Mouse (Mus musculus): ENCODE measurements at regions not wholly inside any gene's neighbourhood (a gene's known extent, or its start where the extent isn't known, plus 50 kb on each side); places are given as distances from the start of the nearest gene placed in this dataset.

GRCm38 (mm10) chr11:90981626-90982025 is 293.5 kb upstream of the Tom1l1 start:
- no peaks in the 10 kb centered on the region for H3K9me3 ChIP-seq (ENCODE audit: control insufficient read depth, low read length)
- no peak for ATAC-seq (ENCODE audit: low FRiP score, low TSS enrichment)
- no peak for DNase-seq

DNA sequence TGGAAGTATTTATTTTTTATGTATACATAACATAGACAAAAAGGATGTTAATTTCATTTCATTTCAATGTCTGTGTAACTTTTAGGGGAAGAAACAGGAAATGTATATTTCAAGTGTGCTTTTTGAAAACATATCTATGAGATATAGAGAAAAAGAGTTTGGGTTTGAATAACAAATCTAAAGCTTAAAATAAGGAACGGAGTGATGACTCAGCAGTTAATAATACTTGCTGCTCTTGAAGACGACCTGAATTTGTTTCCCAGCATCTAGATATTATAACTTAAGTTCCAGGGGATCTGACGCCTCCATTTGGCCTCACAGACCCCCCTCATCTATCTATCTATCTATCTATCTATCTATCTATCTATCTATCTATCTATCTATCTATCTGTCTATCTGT is 290.1 kb upstream of the Tom1l1 start:
- 77% methylated on average over 3 of the region's 3 CpGs for WGBS
- Histone ChIP-seq H3K9me3 (ENCODE audit: control insufficient read depth, low read length) (no peaks in the 10 kb centered on the region), H3K36me3 (ENCODE audit: control insufficient read depth, insufficient read depth, low read length) (no peaks in the 10 kb centered on the region), H3K4me2 (ENCODE audit: low read length) (no peak overlapping the region), H3K27me3 (ENCODE audit: control insufficient read depth, insufficient read depth, low read length) (no peaks in the 10 kb centered on the region), H3K4me3 (replicated peaks; ENCODE audit: low read depth, low read length) (no peak overlapping the region), H3K9ac (replicated peaks; ENCODE audit: low read length) (no peak overlapping the region), H3K27ac (replicated peaks; ENCODE audit: low read depth, low read length) (no peak overlapping the region), H3K4me1 (ENCODE audit: control insufficient read depth, insufficient read depth, low read length) (no peaks in the 10 kb centered on the region)
- DNase-seq (no peak), ATAC-seq (ENCODE audit: low FRiP score, low TSS enrichment) (no peak)

More at GRCm38 (mm10) chr11:90981626-90982025, 293.5 kb upstream of the Tom1l1 start:
- Histone ChIP-seq H3K4me1 (ENCODE audit: control insufficient read depth, insufficient read depth, low read length) (no peaks in the 10 kb centered on the region), H3K9ac (replicated peaks; ENCODE audit: low read length) (no peak overlapping the region), H3K27me3 (ENCODE audit: control insufficient read depth, insufficient read depth, low read length) (no peaks in the 10 kb centered on the region), H3K36me3 (ENCODE audit: control insufficient read depth, insufficient read depth, low read length) (no peaks in the 10 kb centered on the region), H3K4me2 (ENCODE audit: low read length) (no peak overlapping the region), H3K27ac (replicated peaks; ENCODE audit: low read depth, low read length) (no peak overlapping the region), H3K4me3 (replicated peaks; ENCODE audit: low read depth, low read length) (no peak overlapping the region)
- 93% methylated on average over 1 of the region's 1 CpGs for WGBS

DNA sequence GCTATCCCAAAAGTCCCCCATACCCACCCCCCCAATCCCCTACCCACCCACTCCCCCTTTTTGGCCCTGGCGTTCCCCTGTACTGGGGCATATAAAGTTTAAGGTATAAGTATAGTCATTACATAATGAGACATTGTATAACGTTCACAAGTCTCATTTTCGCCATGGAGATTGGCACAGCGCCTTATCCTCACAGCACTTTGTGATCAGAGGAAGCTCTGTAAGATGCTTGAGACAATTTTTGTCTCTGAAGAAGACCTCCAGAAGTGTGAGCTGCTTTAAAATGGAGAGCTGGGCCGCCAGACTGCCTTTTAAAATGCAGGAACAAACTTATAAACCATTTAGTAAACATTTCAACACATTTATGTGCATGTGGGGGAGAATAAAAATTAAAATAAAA is 252.9 kb upstream of the Tom1l1 start:
- no peaks in the 10 kb centered on the region for H3K27me3 ChIP-seq (ENCODE audit: control insufficient read depth, insufficient read depth, low read length)
- no peak overlapping the region for H3K4me3 ChIP-seq (replicated peaks; ENCODE audit: low read depth, low read length)
- H3K9me3 ChIP-seq (ENCODE audit: control insufficient read depth, low read length) = no peaks in the 10 kb centered on the region
- DNase-seq (no peak), ATAC-seq (ENCODE audit: low FRiP score, low TSS enrichment) (no peak)
- no peak overlapping the region for H3K4me2 ChIP-seq (ENCODE audit: low read length)
- H3K9ac ChIP-seq (replicated peaks; ENCODE audit: low read length) = no peak overlapping the region
- no peaks in the 10 kb centered on the region for H3K4me1 ChIP-seq (ENCODE audit: control insufficient read depth, insufficient read depth, low read length)
- H3K36me3 ChIP-seq (ENCODE audit: control insufficient read depth, insufficient read depth, low read length) = no peaks in the 10 kb centered on the region
- 79% methylated on average over 5 of the region's 5 CpGs for WGBS
- no peak overlapping the region for H3K27ac ChIP-seq (replicated peaks; ENCODE audit: low read depth, low read length)

- no peaks in the 10 kb centered on the region for H3K4me1 ChIP-seq (ENCODE audit: control insufficient read depth, insufficient read depth, low read length)
- ATAC-seq (ENCODE audit: low FRiP score, low TSS enrichment) = no peak
- no peak overlapping the region for H3K4me3 ChIP-seq (replicated peaks; ENCODE audit: low read depth, low read length)
- DNase-seq = peak; percentile 33
- H3K9me3 ChIP-seq (ENCODE audit: control insufficient read depth, low read length) = no peaks in the 10 kb centered on the region
- H3K4me2 ChIP-seq (ENCODE audit: low read length) = no peak overlapping the region
- no peak overlapping the region for H3K27ac ChIP-seq (replicated peaks; ENCODE audit: low read depth, low read length)
- no peaks in the 10 kb centered on the region for H3K36me3 ChIP-seq (ENCODE audit: control insufficient read depth, insufficient read depth, low read length)
- H3K27me3 ChIP-seq (ENCODE audit: control insufficient read depth, insufficient read depth, low read length) = no peaks in the 10 kb centered on the region
- no peak overlapping the region for H3K9ac ChIP-seq (replicated peaks; ENCODE audit: low read length)
Observed at GRCm38 (mm10) chr11:90925738-90926137, 237.6 kb upstream of the Tom1l1 start.

DNA sequence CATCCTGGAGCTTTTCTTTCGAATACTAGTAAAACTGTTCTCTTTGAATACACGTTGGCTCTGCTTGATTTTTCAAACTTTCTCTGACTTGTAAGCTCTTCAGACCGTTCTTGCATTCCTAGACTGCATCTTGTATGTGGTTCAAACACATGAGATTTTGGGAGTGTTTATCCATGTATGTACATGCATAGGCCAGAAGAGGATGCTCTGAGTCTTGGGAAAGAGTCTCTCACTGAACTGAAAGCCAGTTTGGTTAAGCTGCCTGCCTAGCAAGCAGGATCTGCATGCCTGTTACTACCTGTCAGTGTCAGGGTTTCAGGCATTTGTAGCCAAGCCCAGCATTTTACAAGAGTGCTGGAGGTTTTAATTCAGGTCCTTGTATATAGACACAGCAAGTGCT is 229.6 kb upstream of the Tom1l1 start:
- ATAC-seq (ENCODE audit: low FRiP score, low TSS enrichment) = no peak
- WGBS = 72% methylated on average over 3 of the region's 3 CpGs
- peak; percentile 15 for DNase-seq

DNA sequence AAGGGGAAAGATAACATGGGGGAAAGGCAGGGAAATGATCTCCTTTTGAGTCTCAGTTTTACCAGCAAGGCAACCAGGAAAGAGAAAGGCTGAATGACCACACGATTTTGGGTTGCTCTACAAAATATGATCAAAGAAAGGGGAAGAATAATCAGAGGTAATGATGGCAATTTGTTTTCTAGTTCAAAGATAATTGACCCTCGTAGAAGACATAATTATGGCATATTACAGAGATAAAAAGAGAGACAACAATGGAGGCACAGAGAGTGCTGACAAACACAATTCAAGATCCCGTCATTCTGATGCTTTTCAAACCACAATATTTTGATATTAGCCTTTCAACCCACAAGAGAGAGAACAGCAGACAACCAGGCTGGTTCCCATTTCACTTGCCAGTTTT is 206.1 kb upstream of the Tom1l1 start:
- Histone ChIP-seq H3K4me3 (replicated peaks; ENCODE audit: low read depth, low read length) (no peak overlapping the region), H3K4me2 (ENCODE audit: low read length) (no peak overlapping the region), H3K36me3 (ENCODE audit: control insufficient read depth, insufficient read depth, low read length) (no peaks in the 10 kb centered on the region), H3K27me3 (ENCODE audit: control insufficient read depth, insufficient read depth, low read length) (no peaks in the 10 kb centered on the region), H3K4me1 (ENCODE audit: control insufficient read depth, insufficient read depth, low read length) (no peaks in the 10 kb centered on the region), H3K9me3 (ENCODE audit: control insufficient read depth, low read length) (no peaks in the 10 kb centered on the region), H3K27ac (replicated peaks; ENCODE audit: low read depth, low read length) (no peak overlapping the region), H3K9ac (replicated peaks; ENCODE audit: low read length) (no peak overlapping the region)
- 73% methylated on average over 3 of the region's 3 CpGs for WGBS
- no peak for ATAC-seq (ENCODE audit: low FRiP score, low TSS enrichment)
- no peak for DNase-seq

More for the DNA sequence above, 229.6 kb upstream of the Tom1l1 start:
- no peaks in the 10 kb centered on the region for H3K4me1 ChIP-seq (ENCODE audit: control insufficient read depth, insufficient read depth, low read length)
- no peak overlapping the region for H3K27ac ChIP-seq (replicated peaks; ENCODE audit: low read depth, low read length)
- no peak overlapping the region for H3K4me2 ChIP-seq (ENCODE audit: low read length)
- H3K27me3 ChIP-seq (ENCODE audit: control insufficient read depth, insufficient read depth, low read length) = no peaks in the 10 kb centered on the region
- H3K9me3 ChIP-seq (ENCODE audit: control insufficient read depth, low read length) = no peaks in the 10 kb centered on the region
- H3K9ac ChIP-seq (replicated peaks; ENCODE audit: low read length) = no peak overlapping the region
- H3K4me3 ChIP-seq (replicated peaks; ENCODE audit: low read depth, low read length) = no peak overlapping the region
- no peaks in the 10 kb centered on the region for H3K36me3 ChIP-seq (ENCODE audit: control insufficient read depth, insufficient read depth, low read length)

GRCm38 (mm10) chr11:90873122-90873521 is 185.0 kb upstream of the Tom1l1 start:
- no peak for ATAC-seq (ENCODE audit: low FRiP score, low TSS enrichment)
- H3K4me2 ChIP-seq (ENCODE audit: low read length) = no peak overlapping the region
- DNase-seq = no peak

GRCm38 (mm10) chr11:90871686-90872085 is 183.5 kb upstream of the Tom1l1 start:
- H3K9ac ChIP-seq (replicated peaks; ENCODE audit: low read length) = no peak overlapping the region
- DNase-seq = peak; percentile 13
- H3K36me3 ChIP-seq (ENCODE audit: control insufficient read depth, insufficient read depth, low read length) = no peaks in the 10 kb centered on the region
- 57% methylated on average over 2 of the region's 2 CpGs for WGBS
- no peaks in the 10 kb centered on the region for H3K27me3 ChIP-seq (ENCODE audit: control insufficient read depth, insufficient read depth, low read length)
- no peak overlapping the region for H3K27ac ChIP-seq (replicated peaks; ENCODE audit: low read depth, low read length)
- H3K4me2 ChIP-seq (ENCODE audit: low read length) = no peak overlapping the region
- H3K4me1 ChIP-seq (ENCODE audit: control insufficient read depth, insufficient read depth, low read length) = no peaks in the 10 kb centered on the region
- no peak for ATAC-seq (ENCODE audit: low FRiP score, low TSS enrichment)
- H3K4me3 ChIP-seq (replicated peaks; ENCODE audit: low read depth, low read length) = no peak overlapping the region
- H3K9me3 ChIP-seq (ENCODE audit: control insufficient read depth, low read length) = no peaks in the 10 kb centered on the region

More at GRCm38 (mm10) chr11:90873122-90873521, 185.0 kb upstream of the Tom1l1 start:
- no peaks in the 10 kb centered on the region for H3K36me3 ChIP-seq (ENCODE audit: control insufficient read depth, insufficient read depth, low read length)
- no peak overlapping the region for H3K4me3 ChIP-seq (replicated peaks; ENCODE audit: low read depth, low read length)
- H3K27ac ChIP-seq (replicated peaks; ENCODE audit: low read depth, low read length) = no peak overlapping the region
- no peaks in the 10 kb centered on the region for H3K4me1 ChIP-seq (ENCODE audit: control insufficient read depth, insufficient read depth, low read length)
- H3K27me3 ChIP-seq (ENCODE audit: control insufficient read depth, insufficient read depth, low read length) = no peaks in the 10 kb centered on the region
- H3K9me3 ChIP-seq (ENCODE audit: control insufficient read depth, low read length) = no peaks in the 10 kb centered on the region
- H3K9ac ChIP-seq (replicated peaks; ENCODE audit: low read length) = no peak overlapping the region

GRCm38 (mm10) chr11:90863981-90864760 is 176.0 kb upstream of the Tom1l1 start:
- Histone ChIP-seq H3K9me3 (ENCODE audit: control insufficient read depth, low read length) (no peaks in the 10 kb centered on the region), H3K4me2 (ENCODE audit: low read length) (no peak overlapping the region), H3K27ac (replicated peaks; ENCODE audit: low read depth, low read length) (no peak overlapping the region), H3K4me1 (ENCODE audit: control insufficient read depth, insufficient read depth, low read length) (no peaks in the 10 kb centered on the region), H3K36me3 (ENCODE audit: control insufficient read depth, insufficient read depth, low read length) (no peaks in the 10 kb centered on the region), H3K27me3 (ENCODE audit: control insufficient read depth, insufficient read depth, low read length) (no peaks in the 10 kb centered on the region), H3K4me3 (replicated peaks; ENCODE audit: low read depth, low read length) (no peak overlapping the region), H3K9ac (replicated peaks; ENCODE audit: low read length) (no peak overlapping the region)
- WGBS = 80% methylated on average over 4 of the region's 4 CpGs
- DNase-seq = no peak
- ATAC-seq (ENCODE audit: low FRiP score, low TSS enrichment) = no peak
